Mouse (Mus musculus) lung, postnatal 0 days (tissue): ENCODE data around the gene Malrd1. TPM values are rescaled to one million over a fixed set of nuclear protein-coding genes. Genes with fewer than 3 reads are reported as not detected.

Source experiments
- ATAC-seq: fragments of 200-750 bp; cut with Nextera tagmentation; 2 replicates; pipeline ENCODE4 v1.8.0; 2017; ENCODE audit warnings: moderate library complexity
- DNase-seq: peaks from one replicate; pipeline ENCODE4 v3.0.0-alpha.2; 2016; ENCODE audit warnings: low spot score
- H3K27ac ChIP-seq: fragments of 300-500 bp; sonication (generic); 2 replicates; pipeline ENCODE4 v1.5.1; 2014; ENCODE audit warnings: antibody characterized with exemption, mild to moderate bottlenecking, low read length, mixed read lengths
- H3K27me3 ChIP-seq: fragments of 300-500 bp; sonication (generic); replicated peaks from 2 replicates; pipeline ENCODE4 v1.6.1; 2014; ENCODE audit warnings: low read length, mixed read lengths; ENCODE audit not compliant: insufficient read depth
- H3K36me3 ChIP-seq: fragments of 300-500 bp; sonication (generic); 2 replicates; pipeline ENCODE4 v1.6.1; 2014; ENCODE audit warnings: low read length, mixed read lengths; ENCODE audit not compliant: insufficient read depth
- H3K4me1 ChIP-seq: fragments of 300-500 bp; sonication (generic); 2 replicates; pipeline ENCODE4 v1.6.1; 2014; ENCODE audit warnings: antibody characterized with exemption, low read depth, low read length, mixed read lengths; ENCODE audit not compliant: insufficient read depth
- H3K4me2 ChIP-seq: fragments of 300-500 bp; sonication (generic); replicated peaks from 2 replicates; pipeline ENCODE4 v1.6.1; 2014; ENCODE audit warnings: low read depth, mild to moderate bottlenecking, low read length, moderate library complexity, mixed read lengths
- H3K4me3 ChIP-seq: fragments of 300-500 bp; sonication (generic); 2 replicates; pipeline ENCODE4 v1.5.1; 2014; ENCODE audit warnings: low read depth, low read length
- H3K9ac ChIP-seq: fragments of 300-500 bp; sonication (generic); replicated peaks from 2 replicates; pipeline ENCODE4 v1.6.1; 2014; ENCODE audit warnings: low read depth, mild to moderate bottlenecking
- H3K9me3 ChIP-seq: fragments of 300-500 bp; sonication (generic); 2 replicates; pipeline ENCODE4 v1.6.1; 2016; ENCODE audit warnings: low read length, mixed read lengths
- CTCF ChIP-seq: IDR thresholded peaks from 2 replicates; pipeline ENCODE4 v1.5.1; 2016; ENCODE audit warnings: antibody characterized with exemption, mild to moderate bottlenecking
- EP300 ChIP-seq: IDR thresholded peaks from 2 replicates; pipeline ENCODE4 v1.6.1; 2016; ENCODE audit warnings: antibody characterized with exemption, mild to moderate bottlenecking, control low read depth
- WGBS: fragments of 180-500 bp; shearing (Covaris S2); extraction: QIAGEN DNeasy Blood & Tissue Kit; methylation state at CpG from one replicate; pipeline ENCODE4 v1.1.7; 2014; 5-methylcytosine and 5-hydroxymethylcytosine counted together
- polyA plus RNA-seq: library from polyadenylated mRNA; unstranded; fragments of >200 nt; fragmentation: Nextera tagmentation; extraction: Ambion mirVana; gene quantifications from 2 replicates; pipeline ENCODE4 v1.2.1, GENCODE M21; 2015

Gene Malrd1
- polyA plus RNA-seq, 1 experiment from 2014 or later: not detected

GRCm38 (mm10) chr2:16029752-16030151 lies 503.5 kb downstream of the Malrd1 start:
- no peaks in the 10 kb centered on the region for H3K4me1 ChIP-seq
- no peak overlapping the region for H3K9ac ChIP-seq
- no peak overlapping the region for H3K4me2 ChIP-seq
- H3K36me3 ChIP-seq: no peaks in the 10 kb centered on the region
- 61% methylated on average over 12 of the region's 12 CpGs for WGBS
- H3K4me3 ChIP-seq: no peak overlapping the region
- no peaks in the 10 kb centered on the region for H3K9me3 ChIP-seq
- ATAC-seq (no peak), DNase-seq (no peak)
- H3K27me3 ChIP-seq: no peaks in the 10 kb centered on the region
- no peak overlapping the region for H3K27ac ChIP-seq
- TF ChIP-seq CTCF (no peak), EP300 (no peak)

DNA sequence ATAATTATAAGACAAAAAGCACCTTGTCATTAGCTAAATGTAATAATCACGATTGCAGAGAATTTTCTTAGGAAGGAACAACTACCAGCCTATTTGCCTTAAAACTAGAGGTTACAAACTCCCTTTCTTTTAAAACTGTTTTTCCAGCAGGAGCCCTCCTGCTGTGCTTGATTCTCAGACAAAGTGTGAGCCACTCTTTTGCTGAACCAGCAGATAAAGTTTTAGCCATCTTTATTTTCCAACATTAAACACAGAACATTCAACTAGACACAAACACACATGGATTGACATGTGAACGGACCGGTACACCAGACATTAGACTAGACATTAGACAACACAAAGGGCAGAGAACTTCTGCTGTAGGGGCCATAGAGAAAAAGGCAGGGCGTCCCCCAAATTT lies 505.3 kb downstream of the Malrd1 start:
- TF ChIP-seq EP300 (no peak), CTCF (no peak)
- Histone ChIP-seq H3K9me3 (no peaks in the 10 kb centered on the region), H3K4me2 (no peak overlapping the region), H3K4me3 (no peak overlapping the region), H3K36me3 (no peaks in the 10 kb centered on the region), H3K27ac (no peak overlapping the region), H3K27me3 (no peaks in the 10 kb centered on the region), H3K4me1 (no peaks in the 10 kb centered on the region), H3K9ac (no peak overlapping the region)
- ATAC-seq (no peak), DNase-seq (no peak)
- WGBS: 69% methylated on average over 4 of the region's 4 CpGs

- 65% methylated on average over 3 of the region's 3 CpGs for WGBS
- DNase-seq: no peak
- TF ChIP-seq CTCF (no peak), EP300 (no peak)
Observed at GRCm38 (mm10) chr2:16032804-16033203, 506.5 kb downstream of the Malrd1 start.

DNA sequence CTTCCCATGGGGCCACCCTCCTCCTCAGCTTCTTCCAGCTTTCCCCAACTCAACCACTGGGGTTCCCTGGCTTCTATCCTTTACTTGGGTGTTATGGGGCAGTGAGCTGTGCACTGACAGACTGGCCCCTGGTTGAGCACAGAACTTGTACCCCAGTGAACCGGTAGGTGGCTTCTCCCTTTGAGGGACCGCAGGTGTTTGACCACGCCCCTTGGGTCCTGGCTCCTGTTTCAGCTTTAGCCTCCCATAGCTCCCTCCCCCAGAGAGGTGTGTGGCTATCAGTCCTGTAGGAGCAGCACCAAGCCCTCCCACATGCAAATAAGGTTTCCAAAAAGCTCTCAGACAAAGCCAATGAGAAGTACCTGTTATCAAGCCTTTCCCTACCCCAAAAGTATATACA lies 584.4 kb downstream of the Malrd1 start:
- 46% methylated on average over 3 of the region's 3 CpGs for WGBS

More at GRCm38 (mm10) chr2:16032804-16033203, 506.5 kb downstream of the Malrd1 start:
- Histone ChIP-seq H3K27ac (no peak overlapping the region), H3K4me2 (no peak overlapping the region), H3K9ac (no peak overlapping the region), H3K27me3 (no peaks in the 10 kb centered on the region), H3K36me3 (no peaks in the 10 kb centered on the region), H3K4me1 (no peaks in the 10 kb centered on the region), H3K4me3 (no peak overlapping the region), H3K9me3 (no peaks in the 10 kb centered on the region)
- no peak for ATAC-seq

DNA sequence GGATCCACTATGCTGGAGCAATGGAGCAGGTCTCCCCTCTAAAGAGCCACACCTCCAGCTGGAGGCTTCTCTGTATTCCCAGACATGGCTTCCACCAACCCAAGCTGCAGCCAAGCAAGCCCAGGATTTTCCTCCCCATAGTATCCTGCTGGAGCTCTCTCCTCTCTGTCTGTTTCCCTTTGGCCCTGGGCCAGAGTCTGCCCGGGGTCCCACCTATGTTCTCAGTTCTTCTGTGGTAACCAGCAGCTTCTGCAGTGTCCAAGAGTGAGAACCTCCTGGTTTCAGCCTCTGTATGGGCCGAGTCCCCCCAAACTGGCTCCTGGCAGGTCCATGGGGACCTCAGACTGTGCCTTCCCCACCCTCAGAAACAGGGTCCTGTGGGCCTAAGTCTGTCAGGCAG lies 587.1 kb downstream of the Malrd1 start:
- Histone ChIP-seq H3K36me3 (no peaks in the 10 kb centered on the region), H3K4me2 (no peak overlapping the region), H3K4me1 (no peaks in the 10 kb centered on the region), H3K4me3 (no peak overlapping the region), H3K27me3 (no peaks in the 10 kb centered on the region), H3K9me3 (no peaks in the 10 kb centered on the region), H3K9ac (no peak overlapping the region), H3K27ac (no peak overlapping the region)
- TF ChIP-seq EP300: no peak
- DNase-seq (no peak), ATAC-seq (no peak)
- 70% methylated on average over 2 of the region's 2 CpGs for WGBS

More for the DNA sequence above, 584.4 kb downstream of the Malrd1 start:
- no peak for DNase-seq
- Histone ChIP-seq H3K9ac (no peak overlapping the region), H3K36me3 (no peaks in the 10 kb centered on the region), H3K4me3 (no peak overlapping the region), H3K27me3 (no peaks in the 10 kb centered on the region), H3K27ac (no peak overlapping the region), H3K4me1 (no peaks in the 10 kb centered on the region), H3K9me3 (no peaks in the 10 kb centered on the region), H3K4me2 (no peak overlapping the region)
- TF ChIP-seq CTCF (no peak), EP300 (no peak)
- no peak for ATAC-seq

- 48% methylated on average over 1 of the region's 1 CpGs for WGBS
- ATAC-seq: peak; percentile 68
Observed at GRCm38 (mm10) chr2:16147999-16148398, 621.7 kb downstream of the Malrd1 start.

DNA sequence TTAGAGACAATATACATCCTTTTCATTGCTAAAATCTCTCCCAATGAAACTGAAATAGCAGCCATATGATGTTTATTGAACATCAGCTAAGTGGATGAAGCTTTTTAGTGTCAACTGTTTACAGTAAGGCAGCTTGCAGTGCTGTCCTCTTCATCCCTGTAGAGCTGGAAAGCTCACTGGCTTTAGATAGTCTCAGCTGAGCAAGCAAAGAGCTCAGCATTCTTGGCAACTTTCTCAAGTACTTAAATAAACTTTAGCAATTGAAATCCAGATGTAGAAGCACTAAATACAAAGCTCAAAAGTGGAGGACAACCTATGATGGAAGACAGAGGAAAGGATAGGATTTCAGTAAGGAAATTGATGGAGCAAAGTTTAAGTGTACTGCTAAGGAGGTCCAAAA lies 626.3 kb downstream of the Malrd1 start:
- no peak overlapping the region for H3K9ac ChIP-seq
- no peak overlapping the region for H3K4me2 ChIP-seq
- no peak for TF ChIP-seq EP300
- no peak for TF ChIP-seq CTCF
- no peaks in the 10 kb centered on the region for H3K36me3 ChIP-seq
- no peaks in the 10 kb centered on the region for H3K27me3 ChIP-seq
- ATAC-seq (no peak), DNase-seq (no peak)
- no peaks in the 10 kb centered on the region for H3K9me3 ChIP-seq
- no peak overlapping the region for H3K27ac ChIP-seq
- no peaks in the 10 kb centered on the region for H3K4me1 ChIP-seq
- no peak overlapping the region for H3K4me3 ChIP-seq

More at GRCm38 (mm10) chr2:16147999-16148398, 621.7 kb downstream of the Malrd1 start:
- TF ChIP-seq EP300 (peak; percentile 45; the same call in 1 of the 2 replicates), CTCF (no peak)
- no peaks in the 10 kb centered on the region for H3K36me3 ChIP-seq
- no peak overlapping the region for H3K27ac ChIP-seq
- H3K9me3 ChIP-seq: no peaks in the 10 kb centered on the region
- no peak overlapping the region for H3K9ac ChIP-seq
- H3K4me2 ChIP-seq: no peak overlapping the region
- H3K4me1 ChIP-seq: no peaks in the 10 kb centered on the region
- DNase-seq: peak; percentile 89
- no peak overlapping the region for H3K4me3 ChIP-seq
- H3K27me3 ChIP-seq: no peaks in the 10 kb centered on the region
